Mouse (Mus musculus): Measurements from ENCODE around the gene Arl3. TPM values are rescaled to one million over a fixed set of nuclear protein-coding genes. Genes with fewer than 3 reads are reported as not detected.
A peak's percentile ranks its signal among the peaks of the same experiment; 100 is the strongest.

Arl3 gene
- polyA plus RNA-seq, 1 experiment, result 81.9 TPM

GRCm38 (mm10) chr19:46503351-46504084 lies 69.5 kb downstream of the Arl3 start:
- peak overlapping the region; percentile 99 for H3K4me3 ChIP-seq
- H3K4me2 ChIP-seq (ENCODE audit: low read depth), result peak overlapping the region; percentile 95
- TF ChIP-seq USF1 (IDR thresholded peaks at IDR 0.05; ENCODE audit: low read depth) (no peak), CEBPB (IDR thresholded peaks at IDR 0.05; ENCODE audit: insufficient read depth, poor library complexity, severe bottlenecking) (no peak), E2F4 (IDR thresholded peaks at IDR 0.05; ENCODE audit: insufficient read depth) (no peak), MAX (IDR thresholded peaks at IDR 0.05; ENCODE audit: low read depth) (no peak), POLR2AphosphoS2 (IDR thresholded peaks at IDR 0.05; ENCODE audit: insufficient read length, low read depth) (peak; percentile 71), TCF3 (IDR thresholded peaks at IDR 0.05; ENCODE audit: insufficient read length, low read depth) (peak; percentile 28), MYOD1 (IDR thresholded peaks at IDR 0.05; ENCODE audit: control insufficient read depth in 1 of 3, insufficient read length in 2 of 3, low read depth in 2 of 3) (peak; percentile 7 to 81 (median 48)), SRF (IDR thresholded peaks at IDR 0.05; ENCODE audit: control insufficient read depth, insufficient read length, low read depth) (no peak), TCF12 (IDR thresholded peaks at IDR 0.05; ENCODE audit: insufficient read depth, poor library complexity, severe bottlenecking) (no peak), POLR2A (IDR thresholded peaks at IDR 0.05; ENCODE audit: insufficient read length, low read depth) (peak; percentile 63), REST (IDR thresholded peaks at IDR 0.05; ENCODE audit: insufficient read depth, insufficient read length) (no peak), MYOG (IDR thresholded peaks at IDR 0.05; ENCODE audit: control insufficient read depth in 1 of 3, insufficient read depth in 1 of 3, insufficient read length in 2 of 3, low read depth in 2 of 3) (peak in 2 of 3 experiments; percentile 22 to 84)
- peaks cover 56% of the 10 kb centered on the region for H3K79me2 ChIP-seq (ENCODE audit: control insufficient read depth, insufficient read depth)
- peaks cover 16% of the 10 kb centered on the region for H3K36me3 ChIP-seq (ENCODE audit: control insufficient read depth, insufficient read depth)
- H3ac ChIP-seq (ENCODE audit: control insufficient read depth, insufficient read length), result peak overlapping the region; percentile 85
- H3K27me3 ChIP-seq (ENCODE audit: control insufficient read depth, insufficient read depth, insufficient read length), result no peaks in the 10 kb centered on the region

GRCm38 (mm10) chr19:46502471-46503166 lies 70.4 kb downstream of the Arl3 start:
- Histone ChIP-seq H3K36me3 (ENCODE audit: control insufficient read depth, insufficient read depth) (peaks cover 16% of the 10 kb centered on the region), H3K4me3 (peak overlapping the region; percentile 99), H3K4me2 (ENCODE audit: low read depth) (peak overlapping the region; percentile 37), H3ac (ENCODE audit: control insufficient read depth, insufficient read length) (peak overlapping the region; percentile 85), H3K79me2 (ENCODE audit: control insufficient read depth, insufficient read depth) (peaks cover 47% of the 10 kb centered on the region), H3K27me3 (ENCODE audit: control insufficient read depth, insufficient read depth, insufficient read length) (no peaks in the 10 kb centered on the region)
- TF ChIP-seq SRF (IDR thresholded peaks at IDR 0.05; ENCODE audit: control insufficient read depth, insufficient read length, low read depth), result no peak
- TF ChIP-seq TCF3 (IDR thresholded peaks at IDR 0.05; ENCODE audit: insufficient read length, low read depth), result peak; percentile 51
- peak; percentile 77 for TF ChIP-seq POLR2A (IDR thresholded peaks at IDR 0.05; ENCODE audit: insufficient read length, low read depth)
- peak in 2 of 3 experiments; percentile 73 to 80 for TF ChIP-seq MYOG (IDR thresholded peaks at IDR 0.05; ENCODE audit: control insufficient read depth in 1 of 3, insufficient read depth in 1 of 3, insufficient read length in 2 of 3, low read depth in 2 of 3)
- TF ChIP-seq POLR2AphosphoS2 (IDR thresholded peaks at IDR 0.05; ENCODE audit: insufficient read length, low read depth), result peak; percentile 91
- TF ChIP-seq MYOD1 (IDR thresholded peaks at IDR 0.05; ENCODE audit: control insufficient read depth in 1 of 3, insufficient read length in 2 of 3, low read depth in 2 of 3), result peak in 2 of 3 experiments; percentile 39 to 74
- no peak for TF ChIP-seq TCF12 (IDR thresholded peaks at IDR 0.05; ENCODE audit: insufficient read depth, poor library complexity, severe bottlenecking)
- no peak for TF ChIP-seq REST (IDR thresholded peaks at IDR 0.05; ENCODE audit: insufficient read depth, insufficient read length)

- H3K4me3 ChIP-seq, result peak overlapping the region; percentile 99
- H3K27me3 ChIP-seq (ENCODE audit: control insufficient read depth, insufficient read depth, insufficient read length), result no peaks in the 10 kb centered on the region
- H3K79me2 ChIP-seq (ENCODE audit: control insufficient read depth, insufficient read depth), result peaks cover 41% of the 10 kb centered on the region
- H3ac ChIP-seq (ENCODE audit: control insufficient read depth, insufficient read length), result peak overlapping the region; percentile 85
- H3K4me2 ChIP-seq (ENCODE audit: low read depth), result peak overlapping the region; percentile 37
- TF ChIP-seq MYOG (IDR thresholded peaks at IDR 0.05; ENCODE audit: control insufficient read depth in 1 of 3, insufficient read depth in 1 of 3, insufficient read length in 2 of 3, low read depth in 2 of 3) (peak in 1 of 3 experiments; percentile 20), POLR2A (IDR thresholded peaks at IDR 0.05; ENCODE audit: insufficient read length, low read depth) (peak; percentile 26), CEBPB (IDR thresholded peaks at IDR 0.05; ENCODE audit: insufficient read depth, poor library complexity, severe bottlenecking) (no peak), TCF3 (IDR thresholded peaks at IDR 0.05; ENCODE audit: insufficient read length, low read depth) (no peak), MAX (IDR thresholded peaks at IDR 0.05; ENCODE audit: low read depth) (no peak)
- peaks cover 16% of the 10 kb centered on the region for H3K36me3 ChIP-seq (ENCODE audit: control insufficient read depth, insufficient read depth)
These were observed 70.9 kb downstream of the Arl3 start for GRCm38 (mm10) chr19:46502069-46502455.

- peak within 1 kb of the TSS; percentile 85 for H3ac ChIP-seq (ENCODE audit: control insufficient read depth, insufficient read length)
These were observed 71.5 kb downstream of the Arl3 start, which contains the start of gene Trim8 for GRCm38 (mm10) chr19:46501401-46502068. Trim8 (plus strand) TSS chr19:46501702.

More at GRCm38 (mm10) chr19:46501401-46502068, 71.5 kb downstream of the Arl3 start, which contains the start of gene Trim8:
- H3K79me2 ChIP-seq (ENCODE audit: control insufficient read depth, insufficient read depth), result peaks cover 36% of the 10 kb centered on the region
- H3K27me3 ChIP-seq (ENCODE audit: control insufficient read depth, insufficient read depth, insufficient read length), result no peaks in the 10 kb centered on the region
- peak within 1 kb of the TSS; percentile 68 for H3K4me2 ChIP-seq (ENCODE audit: low read depth)
- H3K4me3 ChIP-seq, result peak within 1 kb of the TSS; percentile 99
- peaks cover 11% of the 10 kb centered on the region for H3K36me3 ChIP-seq (ENCODE audit: control insufficient read depth, insufficient read depth)
- TF ChIP-seq POLR2AphosphoS2 (IDR thresholded peaks at IDR 0.05; ENCODE audit: insufficient read length, low read depth) (peak; percentile 33), USF1 (IDR thresholded peaks at IDR 0.05; ENCODE audit: low read depth) (no peak), REST (IDR thresholded peaks at IDR 0.05; ENCODE audit: insufficient read depth, insufficient read length) (no peak), TCF12 (IDR thresholded peaks at IDR 0.05; ENCODE audit: insufficient read depth, poor library complexity, severe bottlenecking) (no peak), TCF3 (IDR thresholded peaks at IDR 0.05; ENCODE audit: insufficient read length, low read depth) (peak; percentile 6), MYOD1 (IDR thresholded peaks at IDR 0.05; ENCODE audit: control insufficient read depth in 1 of 3, insufficient read length in 2 of 3, low read depth in 2 of 3) (peak in 2 of 3 experiments; percentile 5 to 40), POLR2A (IDR thresholded peaks at IDR 0.05; ENCODE audit: insufficient read length, low read depth) (peak; percentile 72)

All from myocyte (in vitro differentiated cells).